Mouse (Mus musculus) lung, postnatal 0 days (tissue): Measurements from ENCODE around the gene Ly6g6e.

Experiments
- CTCF ChIP-seq: IDR thresholded peaks from 2 replicates; pipeline ENCODE4 v1.5.1; 2016; ENCODE audit warnings: antibody characterized with exemption, mild to moderate bottlenecking
- EP300 ChIP-seq: IDR thresholded peaks from 2 replicates; pipeline ENCODE4 v1.6.1; 2016; ENCODE audit warnings: antibody characterized with exemption, mild to moderate bottlenecking, control low read depth

GRCm38 (mm10) chr17:35032323-35032870, 44.3 kb upstream of the Ly6g6e start:
- TF ChIP-seq CTCF (0 out of 2 replicates have a peak, but pooled peaks have one; percentile 22), EP300 (no peak)
